In genomic region chr5:43217987-43218846, GRCm38 (mm10) we compare ENCODE assay signal across 10 mouse cellular contexts. TPM values are rescaled to one million over a fixed set of nuclear protein-coding genes. Genes with fewer than 3 reads are reported as not detected.
DNase-seq lines count a peak whose midpoint lies in the region; ATAC-seq and TF ChIP-seq lines count a peak whose summit lies in the region.
"Had no signal": no experiment of that assay in that cellular context is flagged by ENCODE, and none has a peak within 500 bp of the region (broad histone marks: within the 10 kb centered on the region; RNA-seq: fewer than 3 reads in every experiment).

No protein-coding gene starts in this region.

- H3K36me3 ChIP-seq in lung, embryonic 14.5 days (ENCODE audit: insufficient read depth): no peaks in the 10 kb centered on the region
- no peaks in the 10 kb centered on the region for H3K36me3 ChIP-seq in heart, postnatal 0 days (replicated peaks; ENCODE audit: control insufficient read depth, insufficient read depth, low read length)
- H3K36me3 ChIP-seq in macrophage (ENCODE audit: inconsistent target): no peaks in the 10 kb centered on the region
- no peaks in the 10 kb centered on the region for H3K36me3 ChIP-seq in hindbrain, embryonic 12.5 days

- H3K4me3 ChIP-seq in lung, embryonic 14.5 days (ENCODE audit: low read depth, low read length): no peak overlapping the region
- H3K4me3 ChIP-seq in heart, postnatal 0 days (ENCODE audit: low read depth, low read length): no peak overlapping the region
- H3K4me3 ChIP-seq in macrophage (ENCODE audit: inconsistent target): no peak overlapping the region
- no peak overlapping the region for H3K4me3 ChIP-seq in hindbrain, embryonic 12.5 days
- H3K4me3 ChIP-seq: gastrocnemius, adult 2 months had no signal

- no peak overlapping the region for H3K9ac ChIP-seq in lung, embryonic 14.5 days
- H3K9ac ChIP-seq in heart, postnatal 0 days (replicated peaks; ENCODE audit: low read depth, low read length): no peak overlapping the region
- no peak overlapping the region for H3K9ac ChIP-seq in hindbrain, embryonic 12.5 days

- no peaks in the 10 kb centered on the region for H3K27me3 ChIP-seq in lung, embryonic 14.5 days (ENCODE audit: insufficient read depth, low read length)
- H3K27me3 ChIP-seq in heart, postnatal 0 days (ENCODE audit: control insufficient read depth, insufficient read depth, low read length): no peaks in the 10 kb centered on the region
- H3K27me3 ChIP-seq in hindbrain, embryonic 12.5 days: no peaks in the 10 kb centered on the region

- H3K9me3 ChIP-seq in lung, embryonic 14.5 days (ENCODE audit: low read depth, low read length): no peaks in the 10 kb centered on the region
- no peaks in the 10 kb centered on the region for H3K9me3 ChIP-seq in heart, postnatal 0 days (replicated peaks; ENCODE audit: control insufficient read depth, low read length)
- no peaks in the 10 kb centered on the region for H3K9me3 ChIP-seq in hindbrain, embryonic 12.5 days (replicated peaks)

- H3K27ac ChIP-seq in lung, embryonic 14.5 days (ENCODE audit: low read depth): no peak overlapping the region
- 0 out of 2 replicates have a peak overlapping the region, but pooled peaks have one; percentile 19 for H3K27ac ChIP-seq in heart, postnatal 0 days (ENCODE audit: low read depth)
- peak overlapping the region; percentile 83 for H3K27ac ChIP-seq in macrophage
- no peak overlapping the region for H3K27ac ChIP-seq in hindbrain, embryonic 12.5 days
- H3K27ac ChIP-seq: gastrocnemius, adult 2 months had no signal

- no peaks in the 10 kb centered on the region for H3K4me1 ChIP-seq in lung, embryonic 14.5 days (ENCODE audit: insufficient read depth)
- H3K4me1 ChIP-seq in heart, postnatal 0 days (ENCODE audit: control insufficient read depth, insufficient read depth): 0 out of 2 replicates have a peak, but pooled peaks cover 10% of the 10 kb centered on the region
- H3K4me1 ChIP-seq in hindbrain, embryonic 12.5 days: no peaks in the 10 kb centered on the region

- WGBS in lung, embryonic 14.5 days: 55% methylated on average over 10 of the region's 10 CpGs
- 43% methylated on average over 10 of the region's 10 CpGs for WGBS in heart, postnatal 0 days
- WGBS in macrophage (ENCODE audit: missing documents): 43% methylated on average over 8 of the region's 10 CpGs
- 82% methylated on average over 10 of the region's 10 CpGs for WGBS in hindbrain, embryonic 12.5 days

- no peak for TF ChIP-seq CTCF in lung, embryonic 14.5 days (IDR thresholded peaks at IDR 0.05; ENCODE audit: low read depth)
- TF ChIP-seq CTCF in heart, postnatal 0 days (IDR thresholded peaks at IDR 0.05; ENCODE audit: low read depth): no peak

- no peaks in the 10 kb centered on the region for H3K79me2 ChIP-seq in macrophage (ENCODE audit: inconsistent target)

- TF ChIP-seq EP300 in heart, postnatal 0 days (IDR thresholded peaks at IDR 0.05; ENCODE audit: low read depth): no peak

- no peak overlapping the region for H3K4me2 ChIP-seq in lung, embryonic 14.5 days
- no peak overlapping the region for H3K4me2 ChIP-seq in heart, postnatal 0 days (ENCODE audit: low read depth, low read length)
- no peak overlapping the region for H3K4me2 ChIP-seq in hindbrain, embryonic 12.5 days (replicated peaks)

- ATAC-seq in lung, embryonic 14.5 days (ENCODE audit: insufficient read depth): no peak
- ATAC-seq in heart, postnatal 0 days (ENCODE audit: insufficient read depth, low read depth): no peak
- no peak for ATAC-seq in hindbrain, embryonic 12.5 days (ENCODE audit: low FRiP score)

- DNase-seq in lung, embryonic 14.5 days: peak; percentile 31
- no peak for DNase-seq in lung, postnatal 14 days
- DNase-seq in adipocyte (ENCODE audit: low spot score): peak; percentile 47
- DNase-seq in heart, postnatal 0 days (ENCODE audit: low spot score): no peak
- no peak for DNase-seq in left cerebral cortex, adult 9 months (ENCODE audit: low spot score in 2 of 2)
- no peak for DNase-seq in right cerebral cortex, adult 2 months (ENCODE audit: low spot score in 2 of 2)
- DNase-seq: cerebellum, adult 9-11 months; gastrocnemius, adult 2 months had no signal

RNA-seq across cellular contexts. Expression of gene Cpeb2, which starts 14.8 kb away (rescaled TPM):
- polyA plus RNA-seq in lung, embryonic 14.5 days (2014; fragmentation: Nextera tagmentation; extraction: Ambion mirVana): 1.8 and 1.9 TPM in 2 replicates
- 10.7 and 12.4 TPM in 2 replicates for total RNA-seq in heart, postnatal 0 days (2014; rRNA removed; ENCODE audit: low replicate concordance)
- polyA plus RNA-seq in heart, postnatal 0 days (2015; fragmentation: Nextera tagmentation; extraction: Ambion mirVana): 5.8 and 6.1 TPM in 2 replicates
- 100 to 1,000 TPM in 9 of 26 experiments, 10 to 100 TPM in 17; 32.5 to 269 (median 78.5) TPM for total RNA-seq in macrophage (2018; cell fraction: chromatin; rRNA removed)
- total RNA-seq in macrophage (2018; cell fraction: cytosol; rRNA removed): 10 to 100 TPM; 11.2 to 71.9 (median 20.6) TPM
- 100 to 1,000 TPM in 8 of 26 experiments, 10 to 100 TPM in 18; 25.7 to 210 (median 64.1) TPM for total RNA-seq in macrophage (2018; cell fraction: nucleus; rRNA removed)
- 13.3 to 29.7 TPM (median 16.2 TPM) in 3 replicates for polyA plus RNA-seq in macrophage (2018)
- 10.6 and 12.2 TPM in 2 replicates for polyA plus RNA-seq in hindbrain, embryonic 12.5 days (2016; fragmentation: Nextera tagmentation; extraction: Ambion mirVana)

Comparison
In these comparisons a context has a peak if more than half of its experiments do, and no peak if none do; other contexts are left out.
1. DNase-seq: peak in lung, embryonic 14.5 days (single experiment) and adipocyte (single experiment); none in lung, postnatal 14 days (single experiment), heart, postnatal 0 days (single experiment), left cerebral cortex, adult 9 months (0 of 2) and right cerebral cortex, adult 2 months (0 of 2).
2. H3K27ac ChIP-seq: peak in heart, postnatal 0 days (single experiment) and macrophage (single experiment); none in lung, embryonic 14.5 days (single experiment) and hindbrain, embryonic 12.5 days (single experiment).